Mouse (Mus musculus) urinary bladder, adult 2 months (tissue): ENCODE results near the gene Sptbn4. TPM values are rescaled to one million over a fixed set of nuclear protein-coding genes. Genes with fewer than 3 reads are reported as not detected.

Experiments
- DNase-seq: peaks from one replicate; pipeline ENCODE4 v3.0.0; 2022; ENCODE audit warnings: low spot score
- polyA plus RNA-seq: library from polyadenylated mRNA; depleted of rRNA; stranded (reverse); fragments of >200 nt; gene quantifications from 2 replicates; pipeline ENCODE4 v1.2.3, GENCODE M21; 2012; rRNA removed

Gene Sptbn4
- polyA plus RNA-seq, 1 experiment: 0.74 TPM

GRCm38 (mm10) chr7:27326101-27326880 is 121.2 kb downstream of the Sptbn4 start:
- no peak for DNase-seq

- DNase-seq: peak; percentile 45
Observed at GRCm38 (mm10) chr7:27325697-27326096, 121.8 kb downstream of the Sptbn4 start.

- DNase-seq: no peak
Observed at GRCm38 (mm10) chr7:27324928-27325327, 122.6 kb downstream of the Sptbn4 start.

GRCm38 (mm10) chr7:27324161-27324560 is 123.3 kb downstream of the Sptbn4 start:
- no peak for DNase-seq

- no peak for DNase-seq
Observed at GRCm38 (mm10) chr7:27323001-27323400, 124.5 kb downstream of the Sptbn4 start.

GRCm38 (mm10) chr7:27322291-27322690 is 125.2 kb downstream of the Sptbn4 start:
- no peak for DNase-seq

GRCm38 (mm10) chr7:27319411-27319810 is 128.1 kb downstream of the Sptbn4 start:
- DNase-seq: no peak

- no peak for DNase-seq
Observed at GRCm38 (mm10) chr7:27315958-27316357, 131.5 kb downstream of the Sptbn4 start.

- DNase-seq: no peak
Observed at GRCm38 (mm10) chr7:27314393-27314792, 133.1 kb downstream of the Sptbn4 start.

- DNase-seq: no peak
Observed at GRCm38 (mm10) chr7:27311651-27312284, 135.7 kb downstream of the Sptbn4 start.

GRCm38 (mm10) chr7:27310996-27311535 is 136.4 kb downstream of the Sptbn4 start:
- DNase-seq: no peak

GRCm38 (mm10) chr7:27310306-27310705 is 137.2 kb downstream of the Sptbn4 start:
- peak; percentile 44 for DNase-seq

- no peak for DNase-seq
Observed at GRCm38 (mm10) chr7:27309832-27310231, 137.7 kb downstream of the Sptbn4 start.

- DNase-seq: no peak
Observed at GRCm38 (mm10) chr7:27308821-27309549, 138.5 kb downstream of the Sptbn4 start.

- no peak for DNase-seq
Observed at GRCm38 (mm10) chr7:27307551-27307950, 139.9 kb downstream of the Sptbn4 start.

Other genes starting within 250 kb of the Sptbn4 start
- gene Itpkc, start 219.0 kb downstream of the Sptbn4 start, polyA plus RNA-seq: 9.9 and 11.6 TPM in 2 replicates
- 20.4 and 20.7 TPM in 2 replicates for gene Coq8b, start 214.7 kb downstream of the Sptbn4 start, polyA plus RNA-seq
- gene Numbl, start 189.3 kb downstream of the Sptbn4 start, polyA plus RNA-seq: 44.1 and 47.3 TPM in 2 replicates
- 176 and 335 TPM in 2 replicates for gene Ltbp4, start 110.0 kb downstream of the Sptbn4 start, polyA plus RNA-seq
- gene Shkbp1, start 91.7 kb downstream of the Sptbn4 start, polyA plus RNA-seq: 39.4 and 46.5 TPM in 2 replicates
- 0.43 and 0.67 TPM in 2 replicates for gene Gm20479, start 90.3 kb downstream of the Sptbn4 start, polyA plus RNA-seq
- gene Blvrb, start 292 bp upstream of the Sptbn4 start, polyA plus RNA-seq: 46.5 and 51.3 TPM in 2 replicates
- 22.0 and 29.1 TPM in 2 replicates for gene Sertad3, start 26.1 kb upstream of the Sptbn4 start, polyA plus RNA-seq
- gene Sertad1, start 39.2 kb upstream of the Sptbn4 start, polyA plus RNA-seq: 36.2 and 37.2 TPM in 2 replicates
- gene Prx, start 51.6 kb upstream of the Sptbn4 start, polyA plus RNA-seq: 4.6 and 4.9 TPM in 2 replicates
- 1.4 and 1.7 TPM in 2 replicates for gene Hipk4, start 75.6 kb upstream of the Sptbn4 start, polyA plus RNA-seq
- 85.8 and 97.5 TPM in 2 replicates for gene Pld3, start 105.5 kb upstream of the Sptbn4 start, polyA plus RNA-seq
- 16.7 and 17.1 TPM in 2 replicates for gene 2310022A10Rik, start 105.5 kb upstream of the Sptbn4 start, polyA plus RNA-seq
- 78.4 and 96.7 TPM in 2 replicates for gene Akt2, start 143.9 kb upstream of the Sptbn4 start, polyA plus RNA-seq
- gene Ttc9b, start 206.2 kb upstream of the Sptbn4 start, polyA plus RNA-seq: 0.04 TPM in 1 of 2 replicates, not detected in the other
- gene Map3k10, start 226.9 kb upstream of the Sptbn4 start, polyA plus RNA-seq: 14.7 and 18.1 TPM in 2 replicates
- 2.3 and 2.5 TPM in 2 replicates for gene Zfp607b, start 241.7 kb upstream of the Sptbn4 start, polyA plus RNA-seq